Mouse (Mus musculus) limb, embryonic 10.5 days (tissue): ENCODE data around the gene Safb2. TPM values are rescaled to one million over a fixed set of nuclear protein-coding genes. Genes with fewer than 3 reads are reported as not detected.
"Not testable (repeated sequence)": the region's sequence is repeated elsewhere in the genome, so short reads cannot be mapped to it uniquely, and the experiment has no call there.

ENCODE experiments used
- DNase-seq: peaks from one replicate; pipeline ENCODE4 v3.0.0-alpha.2; 2017; ENCODE audit warnings: low spot score
- H3K27ac ChIP-seq: fragments of 300-500 bp; sonication (generic); 2 replicates; pipeline ENCODE4 v1.5.1; 2016; ENCODE audit warnings: mild to moderate bottlenecking
- H3K27me3 ChIP-seq: fragments of 300-500 bp; sonication (generic); 2 replicates; pipeline ENCODE4 v1.6.1; 2016; ENCODE audit warnings: low read depth, mild to moderate bottlenecking; ENCODE audit not compliant: poor library complexity, severe bottlenecking
- H3K36me3 ChIP-seq: fragments of 300-500 bp; sonication (generic); 2 replicates; pipeline ENCODE4 v1.6.1; 2016; ENCODE audit warnings: mild to moderate bottlenecking, moderate library complexity
- H3K4me1 ChIP-seq: fragments of 300-500 bp; sonication (generic); 2 replicates; pipeline ENCODE4 v1.6.1; 2016
- H3K4me3 ChIP-seq: fragments of 300-500 bp; sonication (generic); 2 replicates; pipeline ENCODE4 v1.5.1; 2016; ENCODE audit warnings: mild to moderate bottlenecking, moderate library complexity
- H3K9me3 ChIP-seq: fragments of 300-500 bp; sonication (generic); replicated peaks from 2 replicates; pipeline ENCODE4 v1.6.1; 2016; ENCODE audit warnings: mild to moderate bottlenecking
- WGBS: fragments of 180-500 bp; shearing (Covaris S2); methylation state at CpG from one replicate; pipeline ENCODE4 v1.1.7; 2016; 5-methylcytosine and 5-hydroxymethylcytosine counted together
- polyA plus RNA-seq: library from polyadenylated mRNA; unstranded; fragments of >200 nt; fragmentation: Nextera tagmentation; extraction: Ambion mirVana; gene quantifications from 2 replicates; pipeline ENCODE4 v1.2.1, GENCODE M21; 2016

The Safb2 gene
- polyA plus RNA-seq, 1 experiment from 2014 or later = 110 TPM

DNA sequence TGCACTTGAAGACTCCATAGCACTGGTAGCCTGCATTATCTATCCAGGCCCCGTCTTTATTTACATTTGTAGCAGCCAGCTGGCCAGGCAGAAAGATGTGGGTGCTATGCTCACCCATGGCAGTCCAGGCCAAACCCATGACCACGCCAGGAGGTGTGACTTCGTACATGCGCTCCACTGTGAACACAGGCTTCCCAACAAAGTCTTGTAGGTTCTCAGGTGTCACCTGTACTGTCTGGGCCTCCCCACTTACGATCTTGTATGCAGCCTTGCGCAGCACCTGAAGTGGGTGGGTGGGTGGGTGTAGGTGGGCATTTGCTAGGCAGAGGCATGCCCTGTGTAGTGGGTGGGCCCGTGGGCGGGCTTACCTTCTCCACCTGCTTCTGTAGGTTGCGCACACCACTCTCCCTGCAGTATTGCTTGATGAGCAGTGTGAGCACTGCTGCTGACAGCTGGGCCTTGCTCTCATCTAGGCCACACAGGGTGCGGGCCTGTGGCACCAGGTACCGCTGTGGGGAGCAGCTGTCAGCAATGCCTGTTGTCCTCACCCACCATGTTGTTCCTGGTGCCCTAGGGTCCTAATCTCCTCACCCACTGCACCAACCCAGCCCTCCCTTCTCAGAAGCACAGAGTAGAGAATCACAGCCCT is 30.9 kb upstream of the Safb2 start:
- WGBS = 85% methylated on average over 11 of the region's 11 CpGs
- H3K9me3 ChIP-seq = no peaks in the 10 kb centered on the region
- DNase-seq = no peak
- peak overlapping the region; percentile 80 for H3K4me3 ChIP-seq
- no peaks in the 10 kb centered on the region for H3K27me3 ChIP-seq
- peaks cover 34% of the 10 kb centered on the region for H3K4me1 ChIP-seq
- H3K27ac ChIP-seq = no peak overlapping the region
- peaks cover 66% of the 10 kb centered on the region for H3K36me3 ChIP-seq

DNA sequence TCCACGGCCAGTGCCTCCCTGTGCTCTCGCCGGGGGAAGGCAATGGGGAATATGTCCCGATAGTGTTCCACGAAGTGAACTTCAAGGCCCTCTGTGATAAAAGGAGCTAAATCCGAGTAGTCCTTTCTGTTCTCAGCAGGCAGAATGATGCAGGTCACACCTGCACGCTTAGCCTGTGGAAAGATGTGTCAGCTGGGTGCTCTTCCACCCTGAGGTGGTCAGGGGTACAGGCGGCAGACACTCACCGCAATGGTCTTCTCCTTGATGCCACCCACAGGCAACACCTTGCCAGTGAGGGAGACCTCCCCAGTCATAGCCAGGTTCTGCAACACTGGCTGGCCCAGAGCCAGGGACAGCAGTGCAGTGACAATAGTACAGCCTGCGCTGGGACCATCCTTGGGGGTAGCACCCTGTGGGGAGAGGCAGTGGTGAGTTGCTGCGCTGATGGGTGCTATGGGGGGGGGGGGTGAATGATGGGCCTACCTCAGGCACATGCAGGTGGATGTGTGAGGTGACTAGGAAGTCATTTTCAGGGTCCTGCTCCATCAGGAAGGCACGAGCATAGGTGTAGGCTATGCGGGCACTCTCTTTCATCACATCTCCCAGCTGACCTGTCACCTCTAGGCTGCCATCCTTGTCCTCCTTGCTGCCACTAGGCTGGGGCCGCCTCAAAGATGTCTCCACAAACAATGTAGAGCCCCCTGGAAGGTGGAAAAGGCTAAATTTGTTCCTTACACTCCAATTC is 30.2 kb upstream of the Safb2 start:
- H3K36me3 ChIP-seq = peaks cover 59% of the 10 kb centered on the region
- no peak for DNase-seq
- H3K4me1 ChIP-seq = peaks cover 38% of the 10 kb centered on the region
- H3K27me3 ChIP-seq = no peaks in the 10 kb centered on the region
- H3K27ac ChIP-seq = peak overlapping the region; percentile 96
- peak overlapping the region; percentile 80 for H3K4me3 ChIP-seq
- WGBS = 33% methylated on average over 14 of the region's 14 CpGs
- no peaks in the 10 kb centered on the region for H3K9me3 ChIP-seq

DNA sequence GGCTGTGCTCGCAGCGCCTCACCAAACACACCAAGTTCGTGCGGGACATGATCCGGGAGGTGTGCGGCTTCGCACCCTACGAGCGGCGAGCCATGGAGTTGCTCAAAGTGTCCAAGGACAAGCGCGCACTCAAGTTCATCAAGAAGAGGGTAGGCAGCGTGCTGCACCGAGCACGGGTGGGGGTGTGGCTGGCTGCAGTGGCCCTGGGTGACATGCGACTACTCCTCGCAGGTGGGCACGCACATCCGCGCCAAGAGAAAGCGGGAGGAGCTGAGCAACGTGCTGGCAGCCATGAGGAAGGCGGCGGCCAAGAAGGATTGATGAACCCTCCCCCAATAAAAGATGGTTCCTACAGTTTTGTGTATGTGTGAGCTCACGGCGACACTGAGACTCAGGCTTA is 29.5 kb upstream of the Safb2 start:
- H3K27me3 ChIP-seq, H3K9me3 ChIP-seq: not testable (repeated sequence)
- H3K4me3 ChIP-seq = peak overlapping the region; percentile 80
- peaks cover 53% of the 10 kb centered on the region for H3K36me3 ChIP-seq
- peak overlapping the region; percentile 96 for H3K27ac ChIP-seq
- DNase-seq = peak; percentile 52
- under 1% methylated on average over 26 of the region's 26 CpGs for WGBS
- peaks cover 42% of the 10 kb centered on the region for H3K4me1 ChIP-seq

- peak; percentile 99 for DNase-seq
- H3K4me3 ChIP-seq = peak within 1 kb of the TSS; percentile 80
- H3K9me3 ChIP-seq = no peaks in the 10 kb centered on the region
- H3K27ac ChIP-seq = peak within 1 kb of the TSS; percentile 96
- H3K27me3 ChIP-seq = no peaks in the 10 kb centered on the region
- peaks cover 47% of the 10 kb centered on the region for H3K36me3 ChIP-seq
- under 1% methylated on average over 52 of the region's 52 CpGs for WGBS
- peaks cover 48% of the 10 kb centered on the region for H3K4me1 ChIP-seq
These were observed 29.0 kb upstream of the Safb2 start, which contains the start of gene Rpl36 for GRCm38 (mm10) chr17:56613236-56613844. Rpl36 (plus strand) TSS chr17:56613416.

- not testable (repeated sequence) for H3K9me3 ChIP-seq, DNase-seq, H3K27me3 ChIP-seq
- 75% methylated on average over 10 of the region's 10 CpGs for WGBS
- 0 out of 2 replicates have a peak overlapping the region, but pooled peaks have one; percentile 27 for H3K27ac ChIP-seq
- H3K36me3 ChIP-seq = peaks cover 46% of the 10 kb centered on the region
- peaks cover 56% of the 10 kb centered on the region for H3K4me1 ChIP-seq
- peak overlapping the region; percentile 80 for H3K4me3 ChIP-seq
These were observed 28.2 kb upstream of the Safb2 start for GRCm38 (mm10) chr17:56612565-56612939.

- Histone ChIP-seq H3K36me3 (peaks cover 46% of the 10 kb centered on the region), H3K4me3 (peak overlapping the region; percentile 34), H3K9me3 (no peaks in the 10 kb centered on the region), H3K27ac (0 out of 2 replicates have a peak overlapping the region, but pooled peaks have one; percentile 27), H3K27me3 (no peaks in the 10 kb centered on the region), H3K4me1 (peaks cover 57% of the 10 kb centered on the region)
- WGBS = 11% methylated on average over 14 of the region's 14 CpGs
- peak; percentile 51 for DNase-seq
These were observed 27.6 kb upstream of the Safb2 start for GRCm38 (mm10) chr17:56611861-56612564.

DNA sequence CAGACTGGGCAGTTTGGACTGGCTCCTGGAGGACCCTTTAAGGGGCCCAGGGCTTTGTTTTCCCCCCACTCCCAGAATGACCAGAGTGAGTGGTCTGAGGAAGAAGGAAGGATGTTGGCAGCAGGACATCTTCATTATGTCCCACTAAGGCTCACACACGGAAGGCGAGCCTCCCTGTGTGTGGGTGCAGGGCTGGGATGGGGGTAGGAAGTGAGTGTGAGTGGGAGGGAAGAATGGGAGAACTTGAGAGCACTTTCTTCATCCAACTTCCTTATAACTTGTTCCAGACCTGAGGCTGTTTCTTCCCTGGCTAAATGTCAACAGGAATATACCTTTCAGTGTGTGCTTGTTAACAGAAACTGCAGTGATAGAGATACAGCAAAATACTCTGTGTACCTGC is 26.9 kb upstream of the Safb2 start:
- Histone ChIP-seq H3K36me3 (peaks cover 46% of the 10 kb centered on the region), H3K4me3 (peak overlapping the region; percentile 68), H3K4me1 (peaks cover 57% of the 10 kb centered on the region), H3K9me3 (no peaks in the 10 kb centered on the region), H3K27me3 (no peaks in the 10 kb centered on the region), H3K27ac (no peak overlapping the region)
- DNase-seq = no peak
- WGBS = 71% methylated on average over 2 of the region's 2 CpGs

- no peaks in the 10 kb centered on the region for H3K27me3 ChIP-seq
- peak within 1 kb of the TSS; percentile 68 for H3K4me3 ChIP-seq
- H3K9me3 ChIP-seq = no peaks in the 10 kb centered on the region
- H3K27ac ChIP-seq = peak within 1 kb of the TSS; percentile 84
- H3K36me3 ChIP-seq = peaks cover 46% of the 10 kb centered on the region
- peaks cover 44% of the 10 kb centered on the region for H3K4me1 ChIP-seq
- under 1% methylated on average over 44 of the region's 44 CpGs for WGBS
- DNase-seq = peak; percentile 92
These were observed 25.2 kb upstream of the Safb2 start, which contains the start of gene 2410015M20Rik for GRCm38 (mm10) chr17:56609452-56610171. 2410015M20Rik (minus strand) TSS chr17:56609771.

GRCm38 (mm10) chr17:56608699-56609098 is 24.3 kb upstream of the Safb2 start:
- no peak for DNase-seq
- Histone ChIP-seq H3K4me3 (peak overlapping the region; percentile 68), H3K27me3 (no peaks in the 10 kb centered on the region), H3K4me1 (peaks cover 38% of the 10 kb centered on the region), H3K27ac (peak overlapping the region; percentile 84; the same call in 1 of the 2 replicates), H3K9me3 (no peaks in the 10 kb centered on the region), H3K36me3 (peaks cover 46% of the 10 kb centered on the region)
- 53% methylated on average over 5 of the region's 5 CpGs for WGBS

DNA sequence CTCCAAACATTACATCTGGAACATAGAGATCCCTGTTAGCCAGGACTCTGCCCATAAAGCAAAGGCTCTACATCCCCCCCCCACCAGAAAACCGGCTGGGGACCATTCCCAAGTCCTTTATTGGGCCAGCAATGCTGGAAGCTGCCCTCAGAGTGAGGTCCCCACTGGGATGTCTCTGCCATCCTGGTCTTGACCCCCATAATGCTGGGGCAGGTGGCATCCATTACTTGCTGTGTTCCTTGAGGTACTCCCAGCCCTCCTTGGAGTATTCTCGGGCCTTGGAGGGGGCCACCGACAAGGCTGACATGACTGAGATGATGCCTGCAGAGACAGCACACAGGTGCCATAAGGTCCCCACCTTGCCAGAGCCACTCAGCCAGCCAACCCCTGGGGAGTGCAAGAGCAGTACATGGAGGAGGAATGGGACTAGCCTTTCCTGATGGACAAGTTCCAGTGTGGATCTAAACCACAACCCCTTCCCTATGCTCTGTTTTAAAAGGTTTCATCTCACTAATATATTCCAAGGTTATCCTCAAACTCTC is 23.2 kb upstream of the Safb2 start:
- H3K27ac ChIP-seq = no peak overlapping the region
- WGBS = 64% methylated on average over 3 of the region's 3 CpGs
- no peaks in the 10 kb centered on the region for H3K9me3 ChIP-seq
- H3K4me1 ChIP-seq = peaks cover 38% of the 10 kb centered on the region
- H3K4me3 ChIP-seq = peak overlapping the region; percentile 68; the same call in 1 of the 2 replicates
- no peak for DNase-seq
- H3K36me3 ChIP-seq = peaks cover 56% of the 10 kb centered on the region
- no peaks in the 10 kb centered on the region for H3K27me3 ChIP-seq

GRCm38 (mm10) chr17:56605431-56605830 is 21.0 kb upstream of the Safb2 start:
- H3K27ac ChIP-seq = no peak overlapping the region
- no peaks in the 10 kb centered on the region for H3K27me3 ChIP-seq
- peaks cover 25% of the 10 kb centered on the region for H3K4me1 ChIP-seq
- no peak for DNase-seq
- peaks cover 78% of the 10 kb centered on the region for H3K36me3 ChIP-seq
- no peaks in the 10 kb centered on the region for H3K9me3 ChIP-seq
- H3K4me3 ChIP-seq = no peak overlapping the region
- 95% methylated on average over 9 of the region's 9 CpGs for WGBS

DNA sequence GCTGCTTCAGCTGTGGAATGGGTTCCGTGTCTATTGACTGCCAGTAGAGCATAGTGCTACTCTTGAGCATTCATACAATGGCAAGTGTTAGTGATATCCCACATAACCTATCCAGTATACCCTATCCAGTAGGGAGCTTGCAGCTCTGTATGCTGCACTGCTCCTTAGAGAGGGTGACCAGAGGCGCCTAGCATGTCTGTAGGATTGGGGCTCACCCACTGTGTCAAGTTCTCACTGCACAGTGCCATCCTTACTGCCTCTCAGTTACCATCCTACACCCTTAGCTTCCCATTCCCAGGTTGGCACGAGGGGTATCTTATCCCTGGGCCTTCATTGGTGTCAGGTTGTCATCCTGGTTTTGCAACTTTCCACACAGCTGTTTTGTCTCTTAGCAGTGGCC is 20.0 kb upstream of the Safb2 start:
- peaks cover 19% of the 10 kb centered on the region for H3K4me1 ChIP-seq
- 92% methylated on average over 3 of the region's 3 CpGs for WGBS
- no peak for DNase-seq
- no peak overlapping the region; the same call in 1 of the 2 replicates for H3K4me3 ChIP-seq
- no peak overlapping the region for H3K27ac ChIP-seq
- H3K9me3 ChIP-seq = no peaks in the 10 kb centered on the region
- H3K27me3 ChIP-seq = no peaks in the 10 kb centered on the region
- peaks cover 88% of the 10 kb centered on the region for H3K36me3 ChIP-seq
